Mouse (Mus musculus) adrenal gland, adult (tissue): ENCODE measurements at regions not wholly inside any gene's neighbourhood (a gene's known extent, or its start where the extent isn't known, plus 50 kb on each side); places are given as distances from the start of the nearest gene placed in this dataset.
A peak's percentile ranks its signal among the peaks of the same experiment; 100 is the strongest.

Experiments
- DNase-seq, 2 experiments: peaks; one replicate each; pipeline ENCODE4 v3.0.0; 2022 to 2023; ENCODE audit warnings: low spot score in 1 of 2; ENCODE audit not compliant: inconsistent age in 2 of 2

GRCm38 (mm10) chr6:100052406-100052805, 234.9 kb downstream of the Rybp start:
- DNase-seq = no peak

- no peak for DNase-seq
Observed at GRCm38 (mm10) chr6:100049036-100049435, 238.2 kb downstream of the Rybp start.

DNA sequence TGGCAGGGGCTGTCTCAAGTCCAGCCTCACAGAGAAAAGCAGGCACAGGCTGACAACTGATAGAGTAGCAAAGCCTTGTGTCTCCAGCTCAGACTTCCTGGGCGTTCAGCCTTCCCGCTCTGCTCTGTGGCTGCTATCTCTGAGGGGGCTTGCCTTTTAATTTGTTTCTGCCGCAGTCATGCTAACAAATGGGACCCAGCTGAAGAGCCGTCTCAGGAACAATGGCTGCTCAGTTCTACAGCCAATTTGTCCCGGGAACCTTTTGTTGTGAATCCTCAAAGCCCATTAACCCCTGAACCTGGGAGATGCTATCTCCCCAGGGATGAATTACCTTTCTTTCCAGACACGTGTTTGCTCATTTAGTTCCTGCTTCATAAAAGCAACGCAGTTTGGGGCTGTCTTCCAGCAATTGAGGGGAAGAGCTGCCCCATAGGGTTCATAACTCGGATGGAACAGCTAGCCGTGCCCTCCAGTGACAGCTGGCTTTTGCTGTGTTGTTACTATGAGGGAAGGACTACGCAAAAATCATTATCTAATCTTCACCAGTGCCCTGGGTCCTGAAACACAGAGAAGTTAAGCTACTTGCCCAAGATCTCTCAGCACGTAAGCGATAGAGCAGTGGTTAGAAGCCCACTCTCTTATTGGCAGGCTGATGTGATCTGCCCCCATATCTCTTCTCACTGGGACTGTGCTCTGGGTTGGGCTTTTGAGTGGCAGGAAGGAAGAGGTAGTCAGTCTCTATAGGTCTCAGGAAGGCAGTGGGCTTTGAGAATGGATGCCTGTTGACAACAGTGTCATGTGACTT, 240.9 kb downstream of the Rybp start:
- no peak for DNase-seq

DNA sequence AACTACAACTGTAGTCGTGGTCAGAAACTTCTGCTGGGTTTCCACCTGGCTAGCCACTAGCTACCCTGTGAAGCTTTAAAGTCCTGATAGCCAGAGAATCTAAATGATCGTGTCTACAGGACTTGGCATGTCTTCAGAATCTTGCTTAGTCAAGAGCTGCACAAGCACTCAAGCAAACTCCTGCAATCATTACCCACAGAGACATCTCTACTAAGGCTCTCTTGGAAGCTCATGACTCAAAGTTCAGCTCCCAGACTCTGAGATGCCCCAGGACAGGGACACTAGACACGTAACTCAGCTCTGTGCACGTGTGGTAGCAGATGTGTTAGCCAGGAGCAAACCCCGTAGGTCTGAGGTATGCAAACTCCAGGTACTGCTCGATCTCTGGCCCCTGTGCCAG, 242.2 kb downstream of the Rybp start:
- no peak for DNase-seq

DNA sequence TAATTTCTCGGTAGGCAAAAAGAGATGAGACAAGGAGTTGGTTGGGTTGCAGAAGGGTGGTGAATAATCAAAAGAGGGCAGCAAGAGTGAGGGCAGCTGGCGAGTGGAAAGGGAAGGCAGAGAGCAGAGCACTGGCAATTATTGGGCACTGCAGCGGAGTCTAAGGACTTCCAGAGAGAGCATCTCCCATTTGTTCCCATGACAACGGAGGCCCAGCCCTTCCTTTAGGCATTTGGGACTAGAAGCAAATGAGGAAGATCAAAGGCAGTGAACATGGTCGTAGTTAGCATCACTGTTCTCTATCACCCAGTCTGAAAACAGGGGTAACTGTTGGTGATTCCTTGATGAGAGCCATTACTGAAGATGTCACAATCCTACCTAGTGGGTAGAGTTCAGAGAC, 246.1 kb downstream of the Rybp start:
- DNase-seq = no peak

DNA sequence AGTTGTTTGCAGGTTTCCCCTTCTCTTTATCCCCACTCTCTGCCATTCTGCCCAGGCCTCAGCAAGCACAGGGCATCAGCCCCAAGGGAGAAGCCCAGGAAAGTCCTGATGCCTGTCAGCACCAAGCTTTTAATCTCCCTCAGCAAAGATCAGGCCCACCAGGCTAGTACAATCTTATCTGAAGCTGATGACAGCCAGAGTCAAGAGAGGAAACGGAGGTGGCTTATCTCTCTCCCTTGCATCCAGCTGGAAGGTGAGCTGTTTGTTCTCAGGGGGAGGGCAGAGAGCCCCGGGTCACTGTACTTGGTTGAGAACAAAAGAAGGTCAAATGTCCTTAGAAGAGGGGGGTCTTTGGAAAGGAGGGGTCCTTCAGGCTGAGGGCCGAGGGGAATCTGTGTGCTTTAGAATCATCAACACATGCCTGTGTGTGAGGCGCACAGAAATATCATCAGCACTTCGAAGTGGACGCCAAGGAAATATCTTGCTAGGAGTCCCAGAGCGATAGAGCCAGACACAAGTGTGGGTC, 246.8 kb downstream of the Rybp start:
- DNase-seq = peak in 1 of 2 experiments; percentile 32

DNA sequence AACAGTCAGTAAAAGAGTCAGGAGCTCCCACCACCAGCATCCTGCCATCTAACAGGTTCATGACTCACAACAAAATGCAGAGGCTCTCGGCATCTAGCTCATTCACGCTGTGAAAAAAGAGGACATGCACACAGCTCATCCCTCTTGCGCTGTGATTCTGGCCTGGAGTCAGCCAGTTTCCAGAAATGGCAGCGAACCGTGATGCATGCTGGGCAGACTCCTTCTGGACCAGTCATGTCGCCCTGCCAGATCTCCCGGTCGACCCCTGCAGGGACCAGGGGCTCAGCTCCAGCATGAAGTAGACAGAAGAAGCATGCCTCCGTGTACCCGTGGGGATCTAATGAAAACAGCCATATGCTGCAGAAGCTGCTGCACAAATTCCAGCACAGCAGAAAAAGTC, 254.6 kb downstream of the Rybp start:
- no peak for DNase-seq

GRCm38 (mm10) chr6:100030522-100030921, 256.8 kb downstream of the Rybp start:
- no peak for DNase-seq

DNA sequence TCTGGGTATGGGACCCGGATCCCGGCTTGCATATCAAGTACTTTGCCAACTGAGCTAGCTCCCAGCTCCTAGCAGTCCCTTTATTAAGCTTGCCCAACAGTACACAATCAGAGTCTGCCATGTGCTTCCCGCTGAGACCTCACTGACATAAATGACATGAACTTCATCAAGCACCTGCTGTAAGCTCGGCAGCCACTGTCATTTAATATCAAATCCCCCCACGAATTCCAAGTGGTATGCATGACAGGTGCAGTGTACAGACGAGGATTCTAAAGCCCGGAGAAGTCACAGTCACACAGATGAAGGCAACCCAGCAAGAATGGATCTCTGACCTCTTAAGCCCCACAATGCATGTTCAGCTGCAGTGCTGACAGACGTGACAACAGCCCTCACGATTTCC, 257.3 kb downstream of the Rybp start:
- no peak for DNase-seq

- DNase-seq = no peak
Observed at GRCm38 (mm10) chr6:100027524-100027923, 259.8 kb downstream of the Rybp start.

GRCm38 (mm10) chr6:100025531-100025951, 261.7 kb downstream of the Rybp start:
- no peak for DNase-seq

GRCm38 (mm10) chr6:100023434-100024095, 263.7 kb downstream of the Rybp start:
- no peak for DNase-seq

GRCm38 (mm10) chr6:100019016-100019415, 268.3 kb downstream of the Rybp start:
- DNase-seq = no peak

GRCm38 (mm10) chr6:100013949-100014348, 273.3 kb downstream of the Rybp start:
- peak; percentile 43 to 73 for DNase-seq

GRCm38 (mm10) chr6:100011520-100012062, 275.7 kb downstream of the Rybp start:
- peak; percentile 56 to 68 for DNase-seq

DNA sequence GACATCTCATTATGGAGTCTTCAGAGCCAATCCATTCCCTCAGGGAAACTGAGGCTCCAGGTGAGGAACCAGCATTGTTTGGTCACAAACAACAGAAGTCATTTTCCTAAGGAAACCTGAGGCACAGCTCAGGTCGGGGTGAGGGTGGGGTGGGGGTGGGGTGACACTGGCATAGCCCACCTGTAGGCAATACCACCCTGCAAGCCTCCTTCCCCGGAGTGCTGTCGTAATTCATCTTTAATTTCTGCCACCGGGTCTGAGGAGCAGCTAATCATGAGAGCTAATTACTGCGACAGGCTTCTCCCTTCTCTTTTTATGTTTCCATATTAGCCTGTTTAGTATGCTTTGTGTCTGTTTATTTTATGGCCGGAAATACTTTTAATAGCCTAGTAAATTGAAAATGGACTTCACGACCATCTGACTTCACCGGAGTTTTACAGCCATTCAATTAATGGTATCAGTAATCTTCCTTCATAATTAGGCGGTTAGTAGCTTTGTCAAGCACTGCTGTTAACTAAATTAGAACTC, 276.3 kb downstream of the Rybp start:
- DNase-seq = no peak

DNA sequence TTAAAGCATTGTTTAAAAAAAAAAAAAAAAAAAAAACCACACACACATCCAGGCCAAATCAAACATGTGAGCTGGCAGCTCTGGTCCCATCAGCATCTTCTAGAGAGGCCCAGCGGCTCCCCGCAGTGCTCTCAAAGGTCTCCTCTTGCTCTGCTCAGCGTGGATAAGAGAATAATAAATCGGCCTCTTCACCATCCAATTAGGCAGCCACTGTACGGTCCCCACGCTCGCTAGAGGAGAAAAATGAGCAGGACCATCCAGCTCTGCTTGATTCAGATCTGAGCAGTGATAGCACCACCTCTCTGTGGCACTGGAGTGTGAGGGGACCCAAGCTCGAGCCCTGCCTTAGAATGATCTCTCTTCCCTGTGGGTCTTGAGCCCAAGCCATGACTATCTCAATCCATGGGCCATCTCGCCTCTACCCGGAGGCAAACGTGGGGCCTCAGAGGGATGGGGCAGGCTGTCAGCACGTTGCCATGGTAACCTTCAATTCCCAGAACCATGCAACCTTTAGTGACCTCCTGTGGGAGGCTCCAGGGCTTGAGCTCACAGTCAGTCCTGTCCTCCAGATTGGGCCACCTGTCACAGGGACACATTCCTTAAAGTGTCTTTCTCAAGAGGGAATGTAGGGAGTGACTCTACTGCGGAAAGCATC, 273.6 kb upstream of the Prok2 start:
- DNase-seq = no peak

DNA sequence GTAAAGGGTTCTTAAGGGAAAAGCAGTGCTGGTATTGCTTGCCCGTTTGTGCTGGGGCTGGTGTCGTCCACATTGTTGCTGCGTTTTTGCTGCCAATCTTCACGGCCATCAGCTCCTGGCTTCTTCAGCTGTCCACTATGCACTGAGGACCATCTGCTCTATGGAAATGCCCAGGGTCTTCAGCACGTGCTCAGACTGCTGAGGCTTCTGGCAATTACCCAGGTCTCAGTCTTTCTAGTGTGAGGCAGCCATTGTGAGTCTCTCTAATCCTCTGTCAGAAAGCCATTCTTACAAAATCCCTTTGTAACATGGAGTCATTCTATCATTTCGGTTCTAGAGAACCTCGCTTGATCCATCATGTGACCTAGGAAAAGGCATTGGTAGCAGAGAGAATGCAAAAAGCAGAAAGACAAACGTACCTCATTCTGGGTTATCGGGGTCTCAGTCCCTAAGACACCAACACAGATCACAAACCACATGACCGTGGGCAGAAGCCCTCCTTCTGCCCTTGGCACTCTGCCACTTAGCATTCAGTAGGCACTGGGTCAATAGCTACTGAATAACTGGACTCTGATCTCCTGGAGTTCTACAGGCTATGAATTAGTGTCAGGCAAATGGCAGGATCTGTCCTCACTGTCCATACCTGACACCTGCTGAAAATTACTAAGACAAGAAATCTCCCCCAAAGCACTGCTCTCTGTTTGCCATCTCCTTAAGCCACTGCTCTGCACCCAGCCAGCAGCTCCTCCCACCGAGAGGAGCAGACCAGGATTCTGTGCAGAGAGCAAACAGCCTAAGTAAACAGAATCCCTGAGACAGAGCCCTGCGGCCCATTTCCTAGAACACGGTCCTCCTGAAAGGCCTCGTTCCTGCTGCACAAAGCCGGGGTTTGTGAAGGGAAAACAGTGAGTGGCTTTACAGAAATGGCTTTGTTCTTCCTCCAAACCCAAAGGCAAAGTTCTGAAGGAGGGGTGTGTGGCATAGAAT, 270.1 kb upstream of the Prok2 start:
- DNase-seq = no peak

DNA sequence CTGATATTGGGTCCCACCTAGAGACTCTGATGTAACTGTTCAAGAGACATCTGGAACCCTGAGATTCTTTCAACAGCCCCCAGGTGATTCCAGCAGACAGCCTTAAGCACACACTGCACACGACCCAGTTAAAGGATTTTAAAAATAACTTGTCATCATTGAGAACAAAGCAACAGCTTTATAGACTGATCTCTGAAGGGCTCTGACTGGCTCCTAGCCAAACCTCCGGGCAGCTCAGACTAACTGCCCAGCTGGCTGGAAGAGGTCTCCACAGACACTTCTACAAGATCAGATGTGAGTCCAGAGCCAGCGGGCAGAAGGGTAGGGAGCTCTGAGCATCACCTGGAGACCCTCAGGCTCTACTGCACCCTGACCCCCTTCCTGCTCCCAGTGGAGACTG, 267.8 kb upstream of the Prok2 start:
- peak in 1 of 2 experiments; percentile 52 for DNase-seq

- peak; percentile 94 to 97 for DNase-seq
Observed at GRCm38 (mm10) chr6:99991079-99991478, 264.9 kb upstream of the Prok2 start.
